Mouse (Mus musculus) limb, embryonic 11.5 days (tissue): ENCODE results near the gene Gm17332. TPM values are rescaled to one million over a fixed set of nuclear protein-coding genes. Genes with fewer than 3 reads are reported as not detected.

Experiments used
- ATAC-seq: fragments of 200-750 bp; cut with Nextera tagmentation; 2 replicates; pipeline ENCODE4 v1.8.0; 2017; ENCODE audit warnings: low read depth; ENCODE audit not compliant: insufficient number of reproducible peaks, low FRiP score, low TSS enrichment
- DNase-seq: peaks from one replicate; pipeline ENCODE4 v3.0.0-alpha.2; 2015; ENCODE audit warnings: low spot score
- H3K27ac ChIP-seq: fragments of 300-500 bp; sonication (generic); replicated peaks from 2 replicates; pipeline ENCODE4 v1.5.1; 2014; ENCODE audit warnings: low read depth, mild to moderate bottlenecking, low read length
- H3K27me3 ChIP-seq: fragments of 300-500 bp; sonication (generic); 2 replicates; pipeline ENCODE4 v1.6.1; 2014; ENCODE audit warnings: mild to moderate bottlenecking, low read length, mixed read lengths; ENCODE audit not compliant: control insufficient read depth, insufficient read depth
- H3K36me3 ChIP-seq: fragments of 300-500 bp; sonication (generic); 2 replicates; pipeline ENCODE4 v1.6.1; 2014; ENCODE audit warnings: mild to moderate bottlenecking, low read length, moderate library complexity, mixed read lengths; ENCODE audit not compliant: control insufficient read depth, insufficient read depth
- H3K4me1 ChIP-seq: fragments of 300-500 bp; sonication (generic); 2 replicates; pipeline ENCODE4 v1.6.1; 2014; ENCODE audit warnings: low read length, mixed read lengths; ENCODE audit not compliant: control insufficient read depth, insufficient read depth
- H3K4me2 ChIP-seq: fragments of 300-500 bp; sonication (generic); 2 replicates; pipeline ENCODE4 v1.6.1; 2014; ENCODE audit warnings: low read depth, mild to moderate bottlenecking, moderate library complexity; ENCODE audit not compliant: severe bottlenecking
- H3K4me3 ChIP-seq: fragments of 300-500 bp; sonication (generic); 2 replicates; pipeline ENCODE4 v1.5.1; 2014; ENCODE audit warnings: low read depth, low read length
- H3K9ac ChIP-seq: fragments of 300-500 bp; sonication (generic); 2 replicates; pipeline ENCODE4 v1.6.1; 2014; ENCODE audit warnings: mild to moderate bottlenecking, low read length
- H3K9me3 ChIP-seq: fragments of 300-500 bp; sonication (generic); 2 replicates; pipeline ENCODE4 v1.6.1; 2016; ENCODE audit warnings: low read length; ENCODE audit not compliant: control insufficient read depth
- WGBS: fragments of 180-500 bp; shearing (Covaris S2); extraction: QIAGEN DNeasy Blood & Tissue Kit; methylation state at CpG from one replicate; pipeline ENCODE4 v1.1.7; 2014; 5-methylcytosine and 5-hydroxymethylcytosine counted together
- polyA plus RNA-seq: library from polyadenylated mRNA; unstranded; fragments of >200 nt; fragmentation: Nextera tagmentation; extraction: Ambion mirVana; gene quantifications from 2 replicates; pipeline ENCODE4 v1.2.1, GENCODE M21; 2014

Gm17332 gene
- polyA plus RNA-seq: not detected in 2 replicates

DNA sequence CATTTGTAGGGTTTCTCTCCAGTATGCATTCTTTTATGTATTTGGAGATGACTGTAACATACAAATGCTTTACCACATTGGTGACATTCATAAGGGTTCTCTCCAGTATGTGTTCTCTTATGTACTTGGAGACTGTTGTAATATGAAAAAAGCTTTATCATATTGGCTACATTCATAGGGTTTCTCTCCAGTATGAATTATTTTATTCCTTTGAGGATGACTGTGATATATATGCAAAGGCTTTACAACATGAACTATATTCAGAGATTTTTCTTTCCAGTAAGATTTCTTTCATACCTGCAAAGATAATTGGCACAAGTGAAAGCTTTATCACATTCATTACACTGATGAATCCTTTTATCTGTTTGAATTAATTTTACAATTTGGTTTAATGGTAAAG is at the start of gene Gm17332:
Gene Gm17332 (minus strand): TSS at position 101 of the 400 bp plus-strand sequence.
- no peak for DNase-seq
- H3K4me2 ChIP-seq: no peak within 1 kb of the TSS
- no peak within 1 kb of the TSS for H3K27ac ChIP-seq
- H3K36me3 ChIP-seq: no peaks in the 10 kb centered on the region
- no peaks in the 10 kb centered on the region for H3K4me1 ChIP-seq
- ATAC-seq: no peak
- no peaks in the 10 kb centered on the region for H3K9me3 ChIP-seq
- no peak within 1 kb of the TSS for H3K4me3 ChIP-seq
- no peaks in the 10 kb centered on the region for H3K27me3 ChIP-seq
- H3K9ac ChIP-seq: no peak within 1 kb of the TSS

DNA sequence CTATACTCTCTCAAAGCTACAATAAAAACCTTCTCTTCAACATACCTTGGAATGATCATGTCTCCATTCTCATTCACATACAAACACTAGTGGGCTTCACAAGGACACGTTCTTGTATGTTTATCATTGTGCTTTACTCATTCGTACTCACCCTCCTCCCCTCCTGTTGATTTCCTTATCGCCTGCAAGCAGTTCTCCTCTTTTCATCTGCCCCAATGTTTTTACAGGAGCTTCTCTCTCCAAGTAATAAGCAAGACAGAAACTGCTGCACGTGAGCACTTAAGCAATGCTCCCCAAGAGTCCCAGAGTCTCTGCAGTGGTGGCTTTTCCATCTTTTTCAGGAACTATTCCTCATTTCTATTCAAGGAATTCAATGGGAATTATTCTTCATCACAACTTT is 47.7 kb upstream of the Gm17332 start:
- H3K9me3 ChIP-seq: no peaks in the 10 kb centered on the region
- H3K9ac ChIP-seq: no peak overlapping the region
- H3K27me3 ChIP-seq: no peaks in the 10 kb centered on the region
- no peak overlapping the region for H3K4me2 ChIP-seq
- no peaks in the 10 kb centered on the region for H3K36me3 ChIP-seq
- H3K4me1 ChIP-seq: no peaks in the 10 kb centered on the region
- H3K27ac ChIP-seq: no peak overlapping the region
- H3K4me3 ChIP-seq: no peak overlapping the region
- no peak for ATAC-seq
- no peak for DNase-seq
- WGBS: 75% methylated on average over 4 of the region's 4 CpGs

- H3K4me1 ChIP-seq: no peaks in the 10 kb centered on the region
- no peak overlapping the region for H3K27ac ChIP-seq
- H3K4me2 ChIP-seq: no peak overlapping the region
- H3K9me3 ChIP-seq: no peaks in the 10 kb centered on the region
- no peak for DNase-seq
- no peak overlapping the region for H3K9ac ChIP-seq
- 88% methylated on average over 1 of the region's 1 CpGs for WGBS
- ATAC-seq: no peak
- no peaks in the 10 kb centered on the region for H3K36me3 ChIP-seq
- H3K27me3 ChIP-seq: no peaks in the 10 kb centered on the region
- no peak overlapping the region for H3K4me3 ChIP-seq
Observed at GRCm38 (mm10) chr11:31225359-31225758, 43.1 kb upstream of the Gm17332 start.

GRCm38 (mm10) chr11:31218009-31218408 is 35.7 kb upstream of the Gm17332 start:
- DNase-seq (no peak), ATAC-seq (no peak)
- no peaks in the 10 kb centered on the region for H3K9me3 ChIP-seq
- H3K27me3 ChIP-seq: no peaks in the 10 kb centered on the region
- no peak overlapping the region for H3K9ac ChIP-seq
- no peaks in the 10 kb centered on the region for H3K4me1 ChIP-seq
- no peaks in the 10 kb centered on the region for H3K36me3 ChIP-seq
- H3K27ac ChIP-seq: no peak overlapping the region
- H3K4me2 ChIP-seq: no peak overlapping the region
- no peak overlapping the region for H3K4me3 ChIP-seq

DNA sequence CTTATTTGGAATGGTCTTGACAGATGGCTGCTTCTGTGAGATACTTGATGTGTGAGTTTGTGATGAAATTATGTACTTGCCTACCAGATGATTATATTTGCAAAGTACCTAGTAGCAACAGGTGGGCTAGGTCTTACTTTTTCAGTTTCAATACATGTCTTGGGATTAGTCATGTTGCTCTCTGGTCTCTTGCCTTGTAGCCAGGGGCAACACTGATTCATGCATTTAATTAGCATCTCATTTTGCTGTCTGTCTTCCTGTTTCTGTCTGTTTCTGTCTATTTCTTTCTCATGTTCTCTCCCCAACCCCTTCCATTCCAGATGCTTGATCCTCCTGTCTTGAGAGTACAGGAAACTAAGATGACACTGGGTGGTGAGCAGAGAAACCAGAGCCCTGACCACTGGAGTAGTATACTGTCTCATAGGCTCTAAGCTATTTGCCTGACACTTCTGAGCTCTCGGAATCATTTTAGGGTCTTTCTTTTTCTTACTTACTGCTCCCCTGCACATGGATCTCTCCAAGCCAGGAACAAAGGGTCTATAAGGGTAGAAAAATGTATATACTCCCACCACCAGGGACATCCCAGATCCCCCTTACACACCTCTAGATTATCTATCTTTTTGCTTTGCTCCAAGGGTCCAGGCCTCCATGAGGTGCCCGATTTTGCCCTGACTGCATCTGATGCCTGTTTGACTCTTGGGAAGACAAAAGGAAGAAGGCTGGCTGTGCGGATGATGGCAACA is 13.5 kb upstream of the Gm17332 start:
- no peak for ATAC-seq
- WGBS: 84% methylated on average over 3 of the region's 3 CpGs

GRCm38 (mm10) chr11:31194761-31195160 is 12.5 kb upstream of the Gm17332 start:
- 84% methylated on average over 2 of the region's 2 CpGs for WGBS
- Histone ChIP-seq H3K4me3 (no peak overlapping the region), H3K27ac (no peak overlapping the region), H3K36me3 (no peaks in the 10 kb centered on the region), H3K4me1 (no peaks in the 10 kb centered on the region), H3K9ac (no peak overlapping the region), H3K27me3 (no peaks in the 10 kb centered on the region), H3K9me3 (no peaks in the 10 kb centered on the region), H3K4me2 (no peak overlapping the region)
- ATAC-seq (no peak), DNase-seq (no peak)

More for the DNA sequence above, 13.5 kb upstream of the Gm17332 start:
- Histone ChIP-seq H3K36me3 (no peaks in the 10 kb centered on the region), H3K9ac (no peak overlapping the region), H3K4me1 (no peaks in the 10 kb centered on the region), H3K27me3 (no peaks in the 10 kb centered on the region), H3K9me3 (no peaks in the 10 kb centered on the region), H3K27ac (no peak overlapping the region), H3K4me2 (no peak overlapping the region), H3K4me3 (no peak overlapping the region)
- DNase-seq: no peak

GRCm38 (mm10) chr11:31170052-31170646 is 12.1 kb downstream of the Gm17332 start:
- WGBS: 12% methylated on average over 4 of the region's 4 CpGs
- Histone ChIP-seq H3K36me3 (no peaks in the 10 kb centered on the region), H3K4me2 (no peak overlapping the region), H3K4me1 (no peaks in the 10 kb centered on the region), H3K4me3 (no peak overlapping the region), H3K27ac (no peak overlapping the region), H3K27me3 (no peaks in the 10 kb centered on the region), H3K9ac (no peak overlapping the region), H3K9me3 (no peaks in the 10 kb centered on the region)
- peak; percentile 13; the same call in 1 of the 2 replicates for ATAC-seq
- DNase-seq: no peak

- H3K27me3 ChIP-seq: no peaks in the 10 kb centered on the region
- H3K4me1 ChIP-seq: no peaks in the 10 kb centered on the region
- 2% methylated on average over 21 of the region's 21 CpGs for WGBS
- H3K4me3 ChIP-seq: peak overlapping the region; percentile 26
- peak overlapping the region; percentile 43 for H3K4me2 ChIP-seq
- DNase-seq: peak; percentile 53
- no peak overlapping the region for H3K27ac ChIP-seq
- no peaks in the 10 kb centered on the region for H3K36me3 ChIP-seq
- no peak overlapping the region for H3K9ac ChIP-seq
- no peaks in the 10 kb centered on the region for H3K9me3 ChIP-seq
- ATAC-seq: peak; percentile 70
Observed at GRCm38 (mm10) chr11:31169161-31170051, 12.9 kb downstream of the Gm17332 start.
